Mouse (Mus musculus): ENCODE results near the gene Ajuba.

GRCm38 (mm10) chr14:54544703-54545102 is 32.7 kb downstream of the Ajuba start:
- TF ChIP-seq RAD21 (IDR thresholded peaks at IDR 0.05; ENCODE audit: low read depth, low read length), result no peak
- no peak for TF ChIP-seq POLR2AphosphoS5 (IDR thresholded peaks at IDR 0.05; ENCODE audit: borderline replicate concordance, low read depth, low read length)
- no peak for TF ChIP-seq TCF12 (IDR thresholded peaks at IDR 0.05; ENCODE audit: low read depth, low read length)
- no peak for TF ChIP-seq CHD2 (IDR thresholded peaks at IDR 0.05; ENCODE audit: low read length)
- no peak for TF ChIP-seq CTCF (IDR thresholded peaks at IDR 0.05 in 2 of 3, conservative IDR thresholded peaks at IDR 0.05 in 1 of 3; ENCODE audit: control insufficient read depth in 1 of 3, insufficient read depth in 1 of 3, low read depth in 2 of 3, low read length in 3 of 3, poor library complexity in 1 of 3, severe bottlenecking in 1 of 3)
- TF ChIP-seq ELF1 (IDR thresholded peaks at IDR 0.05; ENCODE audit: low read depth, low read length), result no peak
- no peak for TF ChIP-seq USF1 (IDR thresholded peaks at IDR 0.05; ENCODE audit: low read depth, low read length)
- no peak for TF ChIP-seq UBTF (IDR thresholded peaks at IDR 0.05; ENCODE audit: borderline replicate concordance, insufficient read depth, low read depth, low read length)
- TF ChIP-seq POLR2AphosphoS2 (IDR thresholded peaks at IDR 0.05; ENCODE audit: low read length), result no peak
- no peak for TF ChIP-seq POLR2A (IDR thresholded peaks at IDR 0.05; ENCODE audit: control insufficient read depth in 1 of 2, insufficient read depth in 1 of 2, low read depth in 1 of 2, low read length in 2 of 2, poor library complexity in 1 of 2)
- no peak for TF ChIP-seq CHD1 (IDR thresholded peaks at IDR 0.05; ENCODE audit: low read depth, low read length)
- no peak for TF ChIP-seq GATA1 (IDR thresholded peaks at IDR 0.05; ENCODE audit: low read depth, low read length)
- no peak for TF ChIP-seq SMC3 (IDR thresholded peaks at IDR 0.05; ENCODE audit: low read depth, low read length)
